Mouse (Mus musculus): ENCODE results near the gene Edn1.

Gene Edn1

DNA sequence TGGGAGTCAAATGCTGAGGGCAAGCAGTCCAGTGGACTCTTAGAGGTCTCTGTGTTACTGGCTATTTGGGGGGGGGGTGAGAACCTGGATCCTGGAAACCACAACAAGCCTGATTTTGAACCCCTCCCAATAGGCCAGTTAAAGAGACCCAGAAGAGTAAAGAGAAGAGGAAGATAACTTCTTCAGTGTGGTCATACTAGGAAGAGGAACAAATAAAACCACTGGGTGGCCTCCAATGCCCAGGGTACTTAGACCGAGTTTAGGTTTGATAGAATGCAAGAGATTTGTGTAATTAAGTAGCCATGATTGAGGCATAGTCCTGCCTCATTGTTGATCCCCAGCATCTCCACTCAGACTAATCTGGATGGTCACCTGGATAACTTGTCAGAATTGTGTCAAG, 14.4 kb downstream of the Edn1 start:
- DNase-seq (ENCODE audit: extremely low read depth, low read depth) = no peak

DNA sequence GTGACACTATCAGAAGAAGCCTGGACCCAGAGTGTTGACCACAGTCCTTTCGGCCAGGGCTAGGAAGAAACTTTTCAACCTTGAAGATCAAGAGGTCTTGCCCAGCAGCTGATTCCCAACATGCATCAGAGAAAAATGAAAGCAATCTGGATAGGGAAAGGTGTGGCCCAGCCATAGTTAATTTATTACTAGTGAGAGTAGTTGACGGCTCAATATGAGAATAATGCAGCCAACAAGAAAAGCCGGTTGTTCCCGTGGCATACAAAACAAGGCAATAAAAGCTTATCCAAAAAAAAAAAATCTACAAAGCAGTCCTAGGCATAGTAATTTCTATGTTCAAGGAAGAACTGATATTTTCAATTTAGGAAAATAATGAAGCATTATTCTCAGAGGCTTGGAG, 16.5 kb downstream of the Edn1 start:
- no peak for DNase-seq (ENCODE audit: extremely low read depth, low read depth)

DNA sequence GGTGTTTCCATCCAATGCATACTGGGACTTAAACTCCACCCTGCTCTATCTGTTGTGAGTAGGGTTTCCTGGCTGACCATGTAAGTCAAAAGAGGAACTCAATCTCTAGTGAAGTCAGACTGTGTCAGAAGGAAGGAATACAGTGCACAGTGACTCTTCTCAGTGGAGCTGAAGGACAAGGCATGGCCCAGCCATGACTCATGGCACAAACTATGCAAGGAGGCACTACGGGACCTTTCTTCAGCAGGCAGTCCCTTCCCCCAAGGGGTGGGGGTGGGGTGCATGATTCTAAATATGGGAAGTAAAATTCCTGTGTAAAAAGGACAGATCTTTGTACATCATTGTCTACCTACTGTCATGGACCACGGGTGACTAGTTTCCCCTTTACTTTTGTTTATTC, 27.3 kb downstream of the Edn1 start:
- DNase-seq (ENCODE audit: extremely low read depth, low read depth) = no peak

GRCm38 (mm10) chr13:42331104-42331503, 29.8 kb downstream of the Edn1 start:
- DNase-seq (ENCODE audit: extremely low read depth, low read depth) = no peak

DNA sequence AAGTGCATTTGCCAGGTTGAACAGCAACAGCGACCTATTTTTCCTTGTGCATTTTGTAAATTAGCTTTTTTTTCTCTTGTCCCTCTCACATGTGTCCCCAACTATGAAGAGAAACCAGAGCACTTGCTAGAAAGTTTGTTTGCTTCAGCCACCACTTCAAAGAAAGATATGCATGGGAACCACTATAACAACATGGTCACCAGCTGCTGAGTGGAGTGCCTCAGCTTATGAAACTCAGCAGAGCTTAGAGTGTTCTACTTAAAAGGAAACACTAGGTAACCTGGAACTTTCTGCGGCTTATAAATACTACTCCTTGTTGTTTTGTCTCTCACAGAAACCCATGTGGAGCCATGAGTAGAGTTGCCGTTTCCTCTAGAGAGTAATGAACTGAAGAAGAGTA, 33.7 kb downstream of the Edn1 start:
- DNase-seq (ENCODE audit: extremely low read depth, low read depth) = no peak

DNA sequence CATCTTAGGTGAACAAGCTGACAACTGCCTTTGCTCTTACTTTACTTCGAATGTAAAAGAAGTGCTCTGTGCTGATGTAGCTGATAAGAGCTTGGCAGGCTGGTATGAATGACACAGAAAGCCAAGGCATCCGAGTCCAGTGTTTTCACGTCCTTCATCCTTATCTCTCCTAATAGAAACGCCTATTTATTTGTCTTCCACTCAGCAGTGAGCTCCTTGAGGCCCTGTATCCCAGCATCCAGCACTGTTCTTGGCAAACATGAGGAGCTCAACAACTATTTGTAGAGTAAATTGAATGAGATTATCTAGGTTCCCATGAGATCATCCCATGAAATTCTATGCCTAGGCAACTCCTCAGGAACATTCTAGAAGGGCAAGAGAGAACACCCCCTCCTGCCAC, 35.1 kb downstream of the Edn1 start:
- DNase-seq (ENCODE audit: extremely low read depth, low read depth) = no peak

- DNase-seq (ENCODE audit: extremely low read depth, low read depth) = no peak
Observed at GRCm38 (mm10) chr13:42337072-42337471, 35.8 kb downstream of the Edn1 start.

DNA sequence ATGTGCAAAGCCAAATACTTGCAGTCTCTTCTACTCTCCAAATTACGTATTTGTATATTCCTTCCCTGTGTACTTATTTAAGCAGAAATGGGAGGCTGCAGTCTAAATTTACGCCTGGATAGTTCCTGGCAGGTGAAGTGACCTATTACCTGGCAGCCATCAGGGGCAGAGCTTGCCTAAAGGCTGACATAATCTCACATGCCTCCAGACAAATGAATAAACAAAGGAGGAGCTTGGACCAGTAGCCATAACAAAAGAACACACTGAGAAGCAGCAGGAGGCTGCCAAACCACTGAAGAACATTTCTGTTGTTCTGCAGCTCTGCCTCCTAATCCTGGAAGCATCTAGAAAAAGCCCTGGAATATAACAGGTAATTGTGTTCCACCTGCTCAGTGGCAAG, 38.2 kb downstream of the Edn1 start:
- no peak for DNase-seq (ENCODE audit: extremely low read depth, low read depth)

DNA sequence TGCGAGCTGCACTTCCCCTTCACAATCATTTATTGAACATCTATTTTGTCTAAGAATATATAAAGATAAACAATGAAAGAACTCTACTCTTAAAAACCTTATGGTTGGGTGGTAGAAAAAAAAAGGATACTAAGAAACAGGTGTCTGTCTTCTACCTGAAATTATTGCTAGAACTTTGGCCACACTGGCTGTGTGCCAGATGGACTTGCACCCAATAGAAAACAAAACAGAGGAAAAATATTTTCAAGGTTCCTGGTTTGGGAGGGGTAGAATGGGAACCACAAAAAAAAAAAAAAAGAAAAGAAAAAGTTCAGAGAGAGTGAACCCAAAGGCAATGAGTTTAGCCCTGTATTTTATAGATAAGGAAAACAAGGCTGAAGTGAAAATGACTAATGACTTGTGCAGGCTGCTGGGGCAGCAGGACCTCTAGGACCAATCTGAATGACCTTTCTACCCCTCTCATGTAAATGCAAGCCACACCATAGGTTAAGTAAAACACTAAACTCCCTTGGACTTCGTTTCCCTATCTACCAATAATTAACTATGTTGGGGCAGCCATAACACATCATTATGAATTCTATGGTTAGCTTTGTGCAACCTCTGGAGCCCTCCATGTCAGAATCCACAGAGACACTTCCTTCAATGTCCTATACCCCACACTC, 40.7 kb downstream of the Edn1 start:
- DNase-seq (ENCODE audit: extremely low read depth, low read depth) = no peak

GRCm38 (mm10) chr13:42345439-42345838, 44.2 kb downstream of the Edn1 start:
- no peak for DNase-seq (ENCODE audit: extremely low read depth, low read depth)

- DNase-seq (ENCODE audit: extremely low read depth, low read depth) = no peak
Observed at GRCm38 (mm10) chr13:42346414-42346813, 45.1 kb downstream of the Edn1 start.

- no peak for DNase-seq (ENCODE audit: extremely low read depth, low read depth)
Observed at GRCm38 (mm10) chr13:42351675-42352074, 50.4 kb downstream of the Edn1 start.

Data from MEL-GATA-1-ER (cell line).